Mouse (Mus musculus): ENCODE results near the gene Flvcr2. TPM values are rescaled to one million over a fixed set of nuclear protein-coding genes. Genes with fewer than 3 reads are reported as not detected.

Gene Flvcr2
- 2.4 and 4.5 TPM in 2 replicates for polyA plus RNA-seq (2012; rRNA removed; ENCODE audit: low replicate concordance)

DNA sequence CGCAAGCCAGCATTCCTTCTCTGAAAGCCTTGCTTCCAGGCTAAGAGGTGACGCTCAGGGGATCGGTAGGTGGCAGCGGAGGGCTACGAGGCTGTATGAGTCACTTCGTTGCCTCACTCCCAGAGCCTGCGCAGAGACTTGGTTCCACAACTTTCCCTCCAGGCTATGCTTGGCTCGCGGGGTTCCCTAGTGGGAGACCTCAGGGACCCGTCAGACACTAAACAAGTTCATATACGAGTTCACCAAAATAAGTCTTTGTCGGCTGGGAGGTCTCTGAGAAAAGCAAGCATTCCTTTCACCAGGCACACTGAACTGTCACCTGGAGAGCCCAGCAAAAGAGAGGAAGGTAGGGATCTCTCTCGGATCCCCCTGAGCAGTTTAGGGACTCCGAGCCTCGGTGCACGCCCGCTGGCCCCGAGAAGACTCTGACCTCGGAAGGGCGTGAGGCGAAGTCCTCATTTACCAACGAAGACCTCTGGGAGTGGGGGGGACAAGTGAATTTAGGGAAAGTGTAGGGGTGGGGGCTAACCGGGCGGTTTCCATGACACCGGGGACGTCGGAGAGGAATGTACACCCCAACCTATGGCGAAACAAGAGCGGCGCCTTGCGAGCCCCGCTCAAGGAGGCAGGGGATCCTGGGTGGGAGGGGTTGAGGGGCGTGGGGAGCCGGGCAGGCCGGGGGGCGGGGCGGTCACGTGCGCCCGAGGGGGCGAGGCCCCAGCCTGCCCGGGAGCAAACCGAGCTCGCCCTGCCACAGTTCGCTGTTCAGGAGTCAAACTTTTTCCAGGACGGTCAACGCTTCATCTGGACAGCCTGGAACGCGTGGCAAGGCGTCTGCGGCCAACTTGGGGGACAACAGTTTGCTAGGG is at the start of gene Flvcr2:
Gene Flvcr2, plus strand, starts transcription at position 713 of the 869 bp plus-strand sequence.

DNA sequence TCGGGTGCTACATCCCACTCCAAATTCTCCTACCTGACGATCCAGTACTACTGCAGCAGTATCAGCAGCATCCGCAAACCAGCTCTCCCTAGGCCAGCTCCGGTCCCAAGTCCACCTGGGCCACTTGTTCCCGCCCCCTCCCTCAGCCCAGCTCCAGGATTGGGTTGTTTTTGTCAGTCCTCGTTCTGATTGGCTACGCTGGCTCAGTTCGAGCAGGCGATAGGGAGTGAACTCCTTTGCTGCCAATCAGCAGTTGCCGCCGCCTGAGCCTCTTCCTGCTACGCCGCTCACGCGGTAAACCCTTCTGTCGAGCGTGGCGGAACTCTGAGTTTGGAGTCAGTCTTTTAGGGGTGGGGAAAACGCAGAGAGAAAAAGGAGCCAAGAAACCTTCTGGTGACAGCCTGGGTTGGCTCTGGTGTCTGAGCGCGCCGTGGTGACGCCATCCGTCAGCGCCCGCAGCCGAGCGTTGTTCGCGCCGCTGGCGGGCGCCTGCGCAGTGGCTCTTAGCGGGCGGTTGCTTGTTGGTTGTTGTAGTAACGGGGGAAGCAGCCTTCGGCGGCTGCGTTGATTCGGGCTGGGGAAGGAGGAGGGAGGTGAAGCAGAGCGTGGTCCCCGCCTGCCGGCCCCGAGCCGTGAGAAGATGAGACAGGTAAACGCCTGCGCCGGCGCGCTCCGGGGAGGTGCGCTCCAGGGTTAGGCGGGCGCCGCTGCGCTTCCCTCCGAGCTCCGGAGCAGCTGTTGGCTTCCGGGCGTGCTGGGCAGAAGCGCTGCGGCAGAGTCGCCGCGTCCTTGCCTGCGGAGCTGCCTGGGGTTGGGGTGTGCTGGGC is 78.3 kb downstream of the Flvcr2 start, which contains the start of the genes Erg28 and Ttll5:
Gene Erg28, minus strand, starts transcription at position 113 of the 827 bp plus-strand sequence.
Gene Ttll5, plus strand, starts transcription at position 222 of the 827 bp plus-strand sequence.

Other genes with a start within 250 kb of the Flvcr2 start
- gene Jdp2, start 147.5 kb upstream of the Flvcr2 start, polyA plus RNA-seq (2012; rRNA removed; ENCODE audit: low replicate concordance), result 14.6 and 19.2 TPM in 2 replicates
- gene Batf, start 59.9 kb upstream of the Flvcr2 start, polyA plus RNA-seq (2012; rRNA removed; ENCODE audit: low replicate concordance), result 1.9 and 9.9 TPM in 2 replicates
- gene Erg28, start 78.0 kb downstream of the Flvcr2 start, polyA plus RNA-seq (2012; rRNA removed; ENCODE audit: low replicate concordance), result 25.9 and 43.5 TPM in 2 replicates
- gene Ttll5, start 78.1 kb downstream of the Flvcr2 start, polyA plus RNA-seq (2012; rRNA removed; ENCODE audit: low replicate concordance), result 13.0 and 14.8 TPM in 2 replicates

Measured in subcutaneous adipose tissue, adult 2 months (tissue).